Mouse (Mus musculus) limb, embryonic 13.5 days (tissue): ENCODE data around the gene Prlr. TPM values are rescaled to one million over a fixed set of nuclear protein-coding genes. Genes with fewer than 3 reads are reported as not detected.

Experiments used
- ATAC-seq: fragments of 200-750 bp; cut with Nextera tagmentation; 2 replicates; pipeline ENCODE4 v1.8.0; 2017; ENCODE audit warnings: low read depth, moderate number of reproducible peaks, moderate TSS enrichment; ENCODE audit not compliant: low FRiP score
- H3K27ac ChIP-seq: fragments of 300-500 bp; sonication (generic); 2 replicates; pipeline ENCODE4 v1.5.1; 2015; ENCODE audit warnings: inconsistent platforms, mild to moderate bottlenecking, moderate library complexity
- H3K27me3 ChIP-seq: fragments of 300-500 bp; sonication (generic); 2 replicates; pipeline ENCODE4 v1.6.1; 2015; ENCODE audit warnings: mild to moderate bottlenecking, inconsistent platforms
- H3K36me3 ChIP-seq: fragments of 300-500 bp; sonication (generic); 2 replicates; pipeline ENCODE4 v1.6.1; 2015; ENCODE audit warnings: inconsistent platforms, mild to moderate bottlenecking, moderate library complexity
- H3K4me1 ChIP-seq: fragments of 300-500 bp; sonication (generic); 2 replicates; pipeline ENCODE4 v1.6.1; 2015; ENCODE audit warnings: inconsistent platforms
- H3K4me2 ChIP-seq: fragments of 300-500 bp; sonication (generic); replicated peaks from 2 replicates; pipeline ENCODE4 v1.6.1; 2015; ENCODE audit warnings: inconsistent platforms, mild to moderate bottlenecking, moderate library complexity
- H3K4me3 ChIP-seq: fragments of 300-500 bp; sonication (generic); 2 replicates; pipeline ENCODE4 v1.5.1; 2015; ENCODE audit warnings: moderate library complexity, mild to moderate bottlenecking, inconsistent platforms
- H3K9ac ChIP-seq: fragments of 300-500 bp; sonication (generic); 2 replicates; pipeline ENCODE4 v1.6.1; 2015; ENCODE audit warnings: mild to moderate bottlenecking, inconsistent platforms
- H3K9me3 ChIP-seq: fragments of 300-500 bp; sonication (generic); 2 replicates; pipeline ENCODE4 v1.6.1; 2016; ENCODE audit warnings: inconsistent platforms
- WGBS: fragments of 180-500 bp; shearing (Covaris S2); methylation state at CpG from one replicate; pipeline ENCODE4 v1.1.7; 2015; 5-methylcytosine and 5-hydroxymethylcytosine counted together
- polyA plus RNA-seq: library from polyadenylated mRNA; unstranded; fragments of >200 nt; fragmentation: Nextera tagmentation; extraction: Ambion mirVana; gene quantifications from 2 replicates; pipeline ENCODE4 v1.2.1, GENCODE M21; 2015

Gene Prlr
- polyA plus RNA-seq, 1 experiment from 2014 or later: 1.8 TPM

DNA sequence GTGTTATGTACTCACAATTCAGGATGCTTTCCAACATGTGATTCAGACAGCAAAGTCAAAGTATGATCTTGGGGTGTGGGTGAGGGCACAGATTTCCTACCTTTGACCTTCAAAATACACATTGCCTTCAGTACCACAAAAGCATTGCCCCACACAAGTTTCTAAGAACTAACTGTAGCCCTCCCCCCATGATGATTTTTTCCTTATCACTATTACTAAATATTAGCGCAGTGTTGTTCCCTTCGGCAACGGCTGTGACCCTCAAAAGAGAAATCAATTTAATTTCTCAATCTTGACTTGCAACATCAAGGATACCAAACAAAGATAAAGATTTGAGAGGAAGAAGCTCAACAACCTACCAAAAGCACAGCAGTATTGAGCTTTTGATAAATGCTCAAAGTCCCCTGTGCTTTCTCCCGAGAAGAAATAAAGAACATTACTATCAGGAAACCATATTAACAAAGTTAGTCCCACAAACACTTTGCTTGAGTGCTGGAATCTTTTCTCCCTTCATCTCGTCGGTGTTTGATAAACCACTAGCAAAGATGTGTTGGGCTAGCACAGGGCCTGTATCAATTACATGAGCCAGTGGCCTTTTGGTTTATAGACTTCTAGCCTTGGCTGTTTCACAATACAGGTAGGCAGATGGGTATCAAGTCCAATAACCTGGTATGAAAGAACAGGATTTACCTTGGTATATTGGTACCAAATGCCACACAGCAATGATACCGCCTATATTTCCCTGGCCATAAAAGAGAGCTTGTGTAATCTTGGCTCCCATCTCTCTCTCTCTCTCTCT lies 25.7 kb downstream of the Prlr start:
- H3K4me3 ChIP-seq: no peak overlapping the region
- H3K4me1 ChIP-seq: no peaks in the 10 kb centered on the region
- H3K36me3 ChIP-seq: no peaks in the 10 kb centered on the region
- no peak overlapping the region for H3K9ac ChIP-seq
- H3K27ac ChIP-seq: no peak overlapping the region
- no peak overlapping the region for H3K4me2 ChIP-seq
- no peak for ATAC-seq
- H3K9me3 ChIP-seq: no peaks in the 10 kb centered on the region
- WGBS: 93% methylated on average over 7 of the region's 7 CpGs
- H3K27me3 ChIP-seq: no peaks in the 10 kb centered on the region

DNA sequence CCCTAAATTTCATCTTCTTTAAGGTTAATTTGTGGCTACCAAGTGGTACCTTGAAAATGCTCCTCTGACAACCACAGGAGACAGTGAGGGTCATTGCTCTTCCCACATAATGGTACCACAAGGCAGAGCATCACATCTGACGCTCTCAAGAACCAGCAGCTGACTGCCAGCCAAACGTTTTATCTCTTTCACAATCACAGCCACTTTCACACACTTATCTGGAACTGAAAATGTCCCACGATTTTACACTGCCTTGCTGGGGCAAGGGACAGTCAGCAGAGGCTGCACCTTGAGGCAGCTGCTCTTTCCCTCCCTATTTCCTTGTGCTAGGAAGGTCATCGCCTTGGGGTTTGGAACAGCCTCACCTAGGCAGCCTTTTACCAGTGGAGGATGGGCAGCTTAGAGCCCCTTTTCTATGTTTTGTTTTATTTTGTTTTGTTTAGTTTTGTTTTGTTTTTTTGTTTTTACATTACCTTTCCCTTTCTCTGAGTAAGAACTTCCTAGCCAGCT lies 33.3 kb downstream of the Prlr start:
- ATAC-seq: no peak
- H3K4me1 ChIP-seq: no peaks in the 10 kb centered on the region
- no peaks in the 10 kb centered on the region for H3K36me3 ChIP-seq
- H3K4me3 ChIP-seq: no peak overlapping the region
- WGBS: 60% methylated on average over 4 of the region's 4 CpGs
- H3K27me3 ChIP-seq: no peaks in the 10 kb centered on the region
- no peak overlapping the region for H3K9ac ChIP-seq
- H3K4me2 ChIP-seq: no peak overlapping the region
- H3K27ac ChIP-seq: no peak overlapping the region
- H3K9me3 ChIP-seq: no peaks in the 10 kb centered on the region

DNA sequence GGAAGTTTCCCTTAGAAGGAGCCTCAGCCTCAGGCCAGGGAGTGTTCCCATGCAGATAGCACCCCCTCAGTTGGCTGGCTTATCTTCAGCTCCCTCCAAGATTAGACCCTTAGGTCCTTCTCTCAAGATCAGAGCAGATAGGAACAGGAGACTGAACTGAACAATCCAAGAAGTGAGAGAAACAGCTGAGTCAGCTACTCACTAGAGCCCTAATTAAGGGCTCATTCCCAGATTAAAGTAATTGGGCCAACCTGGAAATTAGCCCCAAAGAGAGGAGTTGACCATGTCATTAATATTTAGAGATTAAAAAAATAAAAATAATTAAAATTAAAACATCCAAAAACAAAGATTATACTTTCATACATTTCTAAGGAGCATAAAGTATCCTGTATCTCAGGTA lies 35.0 kb downstream of the Prlr start:
- no peak overlapping the region for H3K4me3 ChIP-seq
- H3K27me3 ChIP-seq: no peaks in the 10 kb centered on the region
- no peak overlapping the region for H3K27ac ChIP-seq
- ATAC-seq: no peak
- no peak overlapping the region for H3K9ac ChIP-seq
- H3K36me3 ChIP-seq: no peaks in the 10 kb centered on the region
- no peak overlapping the region for H3K4me2 ChIP-seq
- H3K4me1 ChIP-seq: no peaks in the 10 kb centered on the region
- no peaks in the 10 kb centered on the region for H3K9me3 ChIP-seq

DNA sequence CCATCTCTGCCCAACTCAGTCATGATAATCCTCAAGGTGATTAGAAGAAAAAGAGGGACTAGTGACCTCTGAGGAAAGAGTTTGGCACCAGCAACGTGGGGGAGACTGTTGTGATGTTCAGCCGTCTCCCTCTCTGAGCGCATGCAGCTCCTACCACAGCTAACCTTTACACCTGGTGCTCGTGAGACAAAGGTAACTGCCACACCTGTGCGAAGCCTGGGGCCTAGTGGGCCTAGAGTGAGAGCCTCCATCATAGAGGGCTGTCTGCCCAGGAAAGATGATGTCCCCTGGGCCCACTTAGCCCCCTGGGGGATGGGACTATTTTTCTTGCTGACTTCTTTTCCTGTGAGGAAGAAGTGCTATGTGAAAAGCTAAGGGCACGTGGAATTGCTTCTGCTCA lies 36.2 kb downstream of the Prlr start:
- Histone ChIP-seq H3K36me3 (no peaks in the 10 kb centered on the region), H3K4me2 (no peak overlapping the region), H3K4me3 (no peak overlapping the region), H3K9ac (no peak overlapping the region), H3K4me1 (no peaks in the 10 kb centered on the region), H3K27me3 (no peaks in the 10 kb centered on the region), H3K27ac (no peak overlapping the region), H3K9me3 (no peaks in the 10 kb centered on the region)
- no peak for ATAC-seq
- WGBS: 79% methylated on average over 6 of the region's 6 CpGs

DNA sequence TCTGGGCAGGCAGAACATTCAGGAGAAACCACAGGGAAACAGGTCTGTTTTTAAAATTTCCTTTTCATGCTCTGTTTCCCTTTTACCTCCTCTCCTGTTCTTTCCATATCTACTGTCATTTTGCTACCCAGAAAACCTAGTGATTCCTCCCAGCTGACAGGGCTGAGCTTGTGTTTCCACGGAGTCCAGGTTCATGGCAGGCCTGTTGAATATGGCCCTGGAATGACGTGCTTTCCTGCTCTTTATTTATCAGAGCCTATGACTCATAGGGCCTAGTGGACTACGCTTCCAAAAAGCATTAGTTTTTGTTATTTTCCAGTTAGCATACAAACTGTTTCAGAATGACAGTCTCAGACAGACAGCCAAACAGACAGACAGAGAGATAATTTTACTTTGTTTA lies 36.7 kb downstream of the Prlr start:
- 80% methylated on average over 3 of the region's 3 CpGs for WGBS
- H3K27ac ChIP-seq: no peak overlapping the region
- ATAC-seq: no peak
- no peaks in the 10 kb centered on the region for H3K9me3 ChIP-seq
- H3K27me3 ChIP-seq: no peaks in the 10 kb centered on the region
- H3K4me2 ChIP-seq: no peak overlapping the region
- no peaks in the 10 kb centered on the region for H3K36me3 ChIP-seq
- no peak overlapping the region for H3K4me3 ChIP-seq
- H3K9ac ChIP-seq: no peak overlapping the region
- no peaks in the 10 kb centered on the region for H3K4me1 ChIP-seq

DNA sequence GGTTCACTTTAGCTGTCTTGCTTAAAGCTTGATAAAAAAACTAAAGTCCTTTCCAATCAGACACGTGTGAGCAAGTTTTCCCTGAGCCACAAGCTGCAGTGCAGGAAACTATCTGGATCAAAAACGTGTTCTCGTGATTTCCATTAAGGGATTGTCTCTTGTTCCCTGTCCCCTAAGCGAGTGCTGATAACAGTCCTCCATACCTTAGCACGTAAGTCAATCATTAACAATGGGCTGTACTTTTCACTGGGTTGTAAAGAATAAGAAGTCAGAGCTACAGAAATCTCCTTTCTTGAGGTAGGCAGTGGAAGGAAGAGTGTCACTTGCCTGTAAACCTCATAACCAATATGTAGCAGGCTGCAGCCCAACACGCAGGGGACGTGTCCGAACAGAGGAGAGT lies 38.7 kb downstream of the Prlr start:
- WGBS: 85% methylated on average over 8 of the region's 8 CpGs
- no peak for ATAC-seq
- no peak overlapping the region for H3K27ac ChIP-seq

DNA sequence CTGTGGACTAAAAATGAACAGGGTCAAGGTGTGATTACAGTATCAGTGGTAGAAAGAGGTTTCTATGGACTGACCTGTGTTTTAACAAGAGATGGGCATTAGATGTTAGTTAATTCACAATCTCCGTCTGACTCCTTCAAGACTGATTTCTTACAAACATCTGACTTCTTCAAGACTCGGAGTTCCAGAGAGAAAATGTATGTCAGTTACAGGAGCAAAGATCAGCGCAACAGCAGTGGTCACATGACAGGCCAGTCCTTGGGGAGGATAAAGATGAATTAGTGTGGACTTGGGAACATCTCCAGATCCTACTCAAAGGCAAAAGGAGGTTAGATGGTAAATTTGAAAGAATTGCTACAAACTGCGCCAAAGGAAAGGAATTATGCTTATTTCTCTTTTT lies 39.2 kb downstream of the Prlr start:
- H3K4me2 ChIP-seq: no peak overlapping the region
- H3K27me3 ChIP-seq: no peaks in the 10 kb centered on the region
- no peaks in the 10 kb centered on the region for H3K36me3 ChIP-seq
- no peak overlapping the region for H3K4me3 ChIP-seq
- no peaks in the 10 kb centered on the region for H3K9me3 ChIP-seq
- no peaks in the 10 kb centered on the region for H3K4me1 ChIP-seq
- no peak overlapping the region for H3K9ac ChIP-seq
- WGBS: 91% methylated on average over 4 of the region's 4 CpGs
- ATAC-seq: no peak
- no peak overlapping the region for H3K27ac ChIP-seq

More for the DNA sequence above, 38.7 kb downstream of the Prlr start:
- H3K27me3 ChIP-seq: no peaks in the 10 kb centered on the region
- H3K4me2 ChIP-seq: no peak overlapping the region
- no peak overlapping the region for H3K9ac ChIP-seq
- no peaks in the 10 kb centered on the region for H3K36me3 ChIP-seq
- no peaks in the 10 kb centered on the region for H3K9me3 ChIP-seq
- no peaks in the 10 kb centered on the region for H3K4me1 ChIP-seq
- no peak overlapping the region for H3K4me3 ChIP-seq

DNA sequence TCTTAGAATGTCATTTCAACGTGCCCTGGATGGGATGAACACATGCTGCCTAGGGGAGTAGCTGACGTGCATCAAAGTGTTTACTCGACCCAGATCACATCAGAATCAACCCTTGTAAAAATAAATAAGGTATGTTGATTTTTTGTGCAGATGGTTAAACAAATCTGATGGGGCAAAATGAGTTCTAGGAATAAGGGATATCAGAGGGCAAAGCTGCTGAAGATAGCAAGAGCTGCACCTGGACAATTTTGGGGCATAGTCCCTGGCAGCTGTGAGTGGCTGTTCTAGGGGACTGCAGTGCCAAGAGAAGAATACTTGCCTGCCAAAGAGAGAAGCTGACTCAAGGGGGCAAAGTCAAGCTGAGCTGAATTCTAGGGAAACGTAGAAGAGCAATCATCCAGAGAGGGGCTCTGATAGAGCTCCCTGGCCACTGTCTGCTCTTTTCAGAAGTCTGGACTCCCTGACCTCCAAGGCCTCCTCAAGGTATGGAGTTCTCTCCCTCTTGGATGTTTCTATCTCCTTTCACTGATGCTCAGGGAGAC lies 46.6 kb downstream of the Prlr start:
- ATAC-seq: no peak
- no peak overlapping the region for H3K27ac ChIP-seq
- H3K4me1 ChIP-seq: no peaks in the 10 kb centered on the region
- H3K36me3 ChIP-seq: no peaks in the 10 kb centered on the region
- no peak overlapping the region for H3K9ac ChIP-seq
- H3K4me3 ChIP-seq: no peak overlapping the region
- H3K9me3 ChIP-seq: no peaks in the 10 kb centered on the region
- 78% methylated on average over 4 of the region's 4 CpGs for WGBS
- no peaks in the 10 kb centered on the region for H3K27me3 ChIP-seq
- H3K4me2 ChIP-seq: no peak overlapping the region

DNA sequence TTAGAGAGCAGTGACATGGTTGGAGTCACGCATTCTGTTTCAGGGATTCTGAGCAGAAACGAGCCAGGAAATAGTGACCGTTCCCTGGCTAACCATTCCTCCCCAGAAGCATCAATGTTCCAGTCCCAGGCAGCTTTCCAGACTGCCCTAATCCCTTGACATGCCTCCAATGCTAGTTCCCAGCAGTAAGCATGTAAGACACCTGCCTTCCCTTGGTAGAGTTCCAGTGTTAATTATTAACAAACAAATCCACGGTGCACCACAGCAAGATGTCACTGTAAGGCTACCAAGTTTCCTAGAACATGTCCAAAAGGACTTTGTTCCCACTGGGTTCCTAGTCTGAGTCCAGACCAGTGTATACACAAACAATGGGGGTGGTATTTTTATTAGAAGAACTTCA lies 48.7 kb downstream of the Prlr start:
- no peak overlapping the region for H3K4me2 ChIP-seq
- H3K27ac ChIP-seq: no peak overlapping the region
- no peaks in the 10 kb centered on the region for H3K27me3 ChIP-seq
- no peak overlapping the region for H3K4me3 ChIP-seq
- no peaks in the 10 kb centered on the region for H3K36me3 ChIP-seq
- no peak overlapping the region for H3K9ac ChIP-seq
- no peaks in the 10 kb centered on the region for H3K4me1 ChIP-seq
- 81% methylated on average over 4 of the region's 4 CpGs for WGBS
- H3K9me3 ChIP-seq: no peaks in the 10 kb centered on the region
- no peak for ATAC-seq

DNA sequence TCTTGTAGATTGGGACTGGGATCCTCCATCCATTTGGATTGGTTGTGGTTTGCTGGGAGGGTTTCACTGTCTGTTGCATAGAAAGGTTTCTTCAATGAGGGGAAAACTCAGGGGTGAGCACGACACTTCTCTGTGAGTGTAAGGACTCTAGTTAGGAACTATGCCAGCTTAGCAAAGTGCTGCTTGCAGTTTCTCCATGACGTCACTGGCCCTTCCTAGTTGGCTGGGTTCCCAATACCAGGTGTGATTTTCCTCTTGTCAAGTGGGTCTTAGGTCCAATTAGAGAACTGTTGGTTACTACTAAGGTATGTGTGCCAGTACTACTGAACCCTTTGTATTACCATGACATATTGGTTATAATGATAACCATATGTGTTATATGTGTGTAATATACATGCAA lies 51.6 kb downstream of the Prlr start:
- 69% methylated on average over 2 of the region's 2 CpGs for WGBS
- ATAC-seq: no peak; the same call in 1 of the 2 replicates
- H3K4me2 ChIP-seq: no peak overlapping the region
- H3K36me3 ChIP-seq: no peaks in the 10 kb centered on the region
- no peak overlapping the region for H3K4me3 ChIP-seq
- no peaks in the 10 kb centered on the region for H3K27me3 ChIP-seq
- H3K27ac ChIP-seq: no peak overlapping the region
- no peaks in the 10 kb centered on the region for H3K4me1 ChIP-seq
- no peaks in the 10 kb centered on the region for H3K9me3 ChIP-seq
- no peak overlapping the region for H3K9ac ChIP-seq

DNA sequence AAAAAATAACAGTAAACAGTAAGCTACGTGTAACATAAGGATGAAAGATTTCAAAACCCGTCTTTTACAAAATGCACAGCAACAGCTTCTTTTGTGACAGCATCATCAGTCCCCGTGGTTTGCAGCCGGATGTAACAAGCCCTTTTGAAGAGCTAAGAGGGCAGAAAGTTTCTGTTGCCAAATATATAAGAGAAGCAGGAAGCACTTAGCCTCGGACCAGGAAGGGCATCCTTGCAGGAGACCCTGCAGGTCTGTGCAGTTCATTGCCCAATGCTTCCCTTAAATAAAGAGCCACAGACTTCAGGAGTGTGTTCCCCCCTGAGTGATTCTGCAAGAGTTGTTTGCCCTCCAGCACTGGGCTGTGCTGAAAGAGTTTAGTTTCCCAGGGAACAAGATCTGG lies 58.9 kb downstream of the Prlr start:
- no peak overlapping the region for H3K27ac ChIP-seq
- no peaks in the 10 kb centered on the region for H3K9me3 ChIP-seq
- no peaks in the 10 kb centered on the region for H3K27me3 ChIP-seq
- WGBS: 83% methylated on average over 5 of the region's 5 CpGs
- no peaks in the 10 kb centered on the region for H3K36me3 ChIP-seq
- H3K9ac ChIP-seq: no peak overlapping the region
- H3K4me2 ChIP-seq: no peak overlapping the region
- no peaks in the 10 kb centered on the region for H3K4me1 ChIP-seq
- no peak for ATAC-seq
- H3K4me3 ChIP-seq: no peak overlapping the region

DNA sequence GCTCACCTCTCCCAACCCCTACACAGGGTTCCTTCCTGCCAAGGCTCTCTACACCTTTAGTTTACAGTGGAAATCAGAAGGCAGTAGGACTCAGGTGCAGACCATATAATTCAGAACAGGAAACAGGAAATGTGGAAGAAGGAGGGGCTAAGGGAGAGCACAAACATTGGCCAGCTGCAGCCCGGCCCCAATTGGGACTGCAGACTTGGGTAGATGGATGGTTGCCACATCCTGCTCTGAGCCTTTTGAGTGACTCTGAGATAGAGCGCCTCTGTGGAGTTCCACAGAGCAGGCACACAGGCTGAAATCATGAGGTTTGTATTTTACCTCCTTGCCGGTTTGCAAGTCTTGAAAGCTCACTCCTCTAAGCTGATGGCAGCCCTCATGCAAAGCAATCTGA lies 59.8 kb downstream of the Prlr start:
- no peak for ATAC-seq
- WGBS: 72% methylated on average over 3 of the region's 3 CpGs
- Histone ChIP-seq H3K4me3 (no peak overlapping the region), H3K27me3 (no peaks in the 10 kb centered on the region), H3K36me3 (no peaks in the 10 kb centered on the region), H3K27ac (no peak overlapping the region), H3K9me3 (no peaks in the 10 kb centered on the region), H3K4me1 (no peaks in the 10 kb centered on the region), H3K9ac (no peak overlapping the region), H3K4me2 (no peak overlapping the region)

DNA sequence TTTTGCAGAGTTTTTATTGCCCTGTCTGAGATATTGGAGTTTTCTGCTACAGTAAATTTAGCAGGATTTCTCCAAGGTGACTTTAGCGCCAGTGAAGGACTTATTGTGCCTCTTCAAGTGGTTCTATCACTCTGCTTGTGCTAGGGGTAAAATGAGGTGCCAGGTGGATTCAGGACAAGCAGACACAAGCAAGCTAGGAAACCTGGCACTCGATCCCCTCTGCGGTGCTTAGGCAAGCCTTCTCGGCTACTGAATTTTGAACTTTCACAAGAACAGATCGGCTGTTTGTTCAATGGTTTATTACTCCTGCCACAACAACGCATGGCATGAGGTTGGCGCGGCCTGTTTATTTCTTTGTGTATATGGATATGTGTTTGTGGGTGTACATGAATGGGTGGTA lies 61.4 kb downstream of the Prlr start:
- Histone ChIP-seq H3K4me3 (no peak overlapping the region), H3K36me3 (no peaks in the 10 kb centered on the region), H3K4me2 (no peak overlapping the region), H3K9me3 (no peaks in the 10 kb centered on the region), H3K4me1 (no peaks in the 10 kb centered on the region), H3K27ac (no peak overlapping the region), H3K27me3 (no peaks in the 10 kb centered on the region), H3K9ac (no peak overlapping the region)
- 89% methylated on average over 8 of the region's 8 CpGs for WGBS
- ATAC-seq: no peak
